ENCODE assay signal across 7 mouse cellular contexts in the genomic region with DNA sequence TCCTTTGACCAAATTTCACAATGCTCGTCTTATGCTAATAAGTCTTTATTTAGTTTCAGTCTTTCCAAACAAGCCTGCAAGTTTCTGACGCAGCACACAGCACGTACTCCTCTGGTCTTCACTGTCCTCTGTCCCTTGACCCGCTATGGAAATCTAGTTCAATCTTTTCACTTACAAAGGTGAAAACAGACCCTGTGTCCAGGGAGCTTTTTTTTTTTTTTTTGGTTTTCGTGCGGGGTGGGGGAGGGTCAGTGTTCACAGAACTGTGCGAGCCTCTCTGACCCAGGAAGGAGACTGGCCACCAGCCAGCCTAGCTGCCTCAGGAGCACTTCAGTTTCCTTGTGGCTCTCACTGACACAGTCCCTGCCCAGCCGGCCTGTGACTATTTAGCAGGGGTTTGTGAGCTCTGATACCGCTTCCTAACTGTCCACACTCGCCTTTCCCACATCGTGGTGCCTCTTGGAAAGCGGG. TPM values are rescaled to one million over a fixed set of nuclear protein-coding genes. Genes with fewer than 3 reads are reported as not detected.
DNase-seq lines count a peak whose midpoint lies in the region; ATAC-seq lines count a peak whose summit lies in the region.

No protein-coding gene starts in this region.

- H3K27ac ChIP-seq in intestine, embryonic 15.5 days = no peak overlapping the region
- no peak overlapping the region for H3K27ac ChIP-seq in limb, embryonic 11.5 days (replicated peaks; ENCODE audit: low read depth, low read length)

- peak overlapping the region; percentile 38 for H3K4me2 ChIP-seq in intestine, embryonic 15.5 days (replicated peaks)
- peak overlapping the region; percentile 20; the same call in 1 of the 2 replicates for H3K4me2 ChIP-seq in limb, embryonic 11.5 days (ENCODE audit: low read depth, severe bottlenecking)

- H3K27me3 ChIP-seq in intestine, embryonic 15.5 days (replicated peaks) = no peaks in the 10 kb centered on the region
- H3K27me3 ChIP-seq in limb, embryonic 11.5 days (ENCODE audit: control insufficient read depth, insufficient read depth, low read length) = no peaks in the 10 kb centered on the region

- ATAC-seq in granulocyte monocyte progenitor cell, adult 5-6 weeks (replicated peaks; ENCODE audit: poor library complexity, severe bottlenecking) = peak; percentile 81
- ATAC-seq in intestine, embryonic 15.5 days = peak; percentile 77
- peak; percentile 35; the same call in 1 of the 2 replicates for ATAC-seq in limb, embryonic 11.5 days (ENCODE audit: insufficient number of reproducible peaks, low FRiP score, low TSS enrichment, low read depth)
- peak; percentile 76 for ATAC-seq in megakaryocyte-erythroid progenitor cell, adult 5-6 weeks (replicated peaks; ENCODE audit: low FRiP score, low TSS enrichment, poor library complexity, severe bottlenecking)

- no peaks in the 10 kb centered on the region for H3K9me3 ChIP-seq in intestine, embryonic 15.5 days
- H3K9me3 ChIP-seq in limb, embryonic 11.5 days (ENCODE audit: control insufficient read depth, low read length) = no peaks in the 10 kb centered on the region

- no peaks in the 10 kb centered on the region for H3K4me1 ChIP-seq in intestine, embryonic 15.5 days (replicated peaks)
- H3K4me1 ChIP-seq in limb, embryonic 11.5 days (ENCODE audit: control insufficient read depth, insufficient read depth, low read length) = 0 out of 2 replicates have a peak, but pooled peaks cover 2% of the 10 kb centered on the region

- no peak overlapping the region; the same call in 1 of the 2 replicates for H3K4me3 ChIP-seq in intestine, embryonic 15.5 days (replicated peaks)
- H3K4me3 ChIP-seq in limb, embryonic 11.5 days (ENCODE audit: low read depth, low read length) = no peak overlapping the region

- no peaks in the 10 kb centered on the region for H3K36me3 ChIP-seq in intestine, embryonic 15.5 days
- H3K36me3 ChIP-seq in limb, embryonic 11.5 days (ENCODE audit: control insufficient read depth, insufficient read depth, low read length) = no peaks in the 10 kb centered on the region

- WGBS in intestine, embryonic 15.5 days = 19% methylated on average over 12 of the region's 12 CpGs
- WGBS in limb, embryonic 11.5 days = 23% methylated on average over 12 of the region's 12 CpGs

- peak; percentile 84 to 89 for DNase-seq in adrenal gland, postnatal 36 days
- DNase-seq in embryo, embryonic 10 days (ENCODE audit: low spot score) = peak; percentile 58
- peak; percentile 40 for DNase-seq in limb, embryonic 11.5 days (ENCODE audit: low spot score)
- DNase-seq in right cerebral cortex, postnatal 14 days = peak; percentile 69

- H3K9ac ChIP-seq in intestine, embryonic 15.5 days = no peak overlapping the region
- no peak overlapping the region for H3K9ac ChIP-seq in limb, embryonic 11.5 days (ENCODE audit: low read length)

RNA-seq across cellular contexts. Expression of a gene that starts 16.6 kb away (rescaled TPM):
- total RNA-seq in adrenal gland, postnatal 36 days (2021) = 100 to 1,000 TPM; 163 to 180 TPM
- 274 and 294 TPM in 2 replicates for total RNA-seq in granulocyte monocyte progenitor cell, adult 5-6 weeks (2014; fragmentation: Nextera tagmentation)
- 340 and 376 TPM in 2 replicates for total RNA-seq in granulocyte monocyte progenitor cell, adult 5-6 weeks (2017)
- 369 and 381 TPM in 2 replicates for polyA plus RNA-seq in intestine, embryonic 15.5 days (2015; fragmentation: Nextera tagmentation; extraction: Ambion mirVana)
- polyA plus RNA-seq in limb, embryonic 11.5 days (2014; fragmentation: Nextera tagmentation; extraction: Ambion mirVana) = 474 and 486 TPM in 2 replicates
- total RNA-seq in megakaryocyte-erythroid progenitor cell, adult 5-6 weeks (2014; fragmentation: Nextera tagmentation) = 201 and 286 TPM in 2 replicates
- 276 and 352 TPM in 2 replicates for total RNA-seq in megakaryocyte-erythroid progenitor cell, adult 5-6 weeks (2017)

RNA-seq across cellular contexts. Expression of a gene that starts 38.0 kb away (rescaled TPM):
- total RNA-seq in adrenal gland, postnatal 36 days (2021) = 100 to 1,000 TPM; 134 to 135 TPM
- 79.8 and 118 TPM in 2 replicates for total RNA-seq in granulocyte monocyte progenitor cell, adult 5-6 weeks (2014; fragmentation: Nextera tagmentation)
- 66.0 and 82.7 TPM in 2 replicates for total RNA-seq in granulocyte monocyte progenitor cell, adult 5-6 weeks (2017)
- polyA plus RNA-seq in intestine, embryonic 15.5 days (2015; fragmentation: Nextera tagmentation; extraction: Ambion mirVana) = 113 and 125 TPM in 2 replicates
- polyA plus RNA-seq in limb, embryonic 11.5 days (2014; fragmentation: Nextera tagmentation; extraction: Ambion mirVana) = 133 and 140 TPM in 2 replicates
- total RNA-seq in megakaryocyte-erythroid progenitor cell, adult 5-6 weeks (2014; fragmentation: Nextera tagmentation) = 69.9 and 92.9 TPM in 2 replicates
- 69.6 and 89.7 TPM in 2 replicates for total RNA-seq in megakaryocyte-erythroid progenitor cell, adult 5-6 weeks (2017)
